Mouse (Mus musculus): Measurements from ENCODE around the gene Srebf1. TPM values are rescaled to one million over a fixed set of nuclear protein-coding genes. Genes with fewer than 3 reads are reported as not detected.

Srebf1 gene
- polyA plus RNA-seq, 1 experiment from 2014 or later = 70.9 TPM

DNA sequence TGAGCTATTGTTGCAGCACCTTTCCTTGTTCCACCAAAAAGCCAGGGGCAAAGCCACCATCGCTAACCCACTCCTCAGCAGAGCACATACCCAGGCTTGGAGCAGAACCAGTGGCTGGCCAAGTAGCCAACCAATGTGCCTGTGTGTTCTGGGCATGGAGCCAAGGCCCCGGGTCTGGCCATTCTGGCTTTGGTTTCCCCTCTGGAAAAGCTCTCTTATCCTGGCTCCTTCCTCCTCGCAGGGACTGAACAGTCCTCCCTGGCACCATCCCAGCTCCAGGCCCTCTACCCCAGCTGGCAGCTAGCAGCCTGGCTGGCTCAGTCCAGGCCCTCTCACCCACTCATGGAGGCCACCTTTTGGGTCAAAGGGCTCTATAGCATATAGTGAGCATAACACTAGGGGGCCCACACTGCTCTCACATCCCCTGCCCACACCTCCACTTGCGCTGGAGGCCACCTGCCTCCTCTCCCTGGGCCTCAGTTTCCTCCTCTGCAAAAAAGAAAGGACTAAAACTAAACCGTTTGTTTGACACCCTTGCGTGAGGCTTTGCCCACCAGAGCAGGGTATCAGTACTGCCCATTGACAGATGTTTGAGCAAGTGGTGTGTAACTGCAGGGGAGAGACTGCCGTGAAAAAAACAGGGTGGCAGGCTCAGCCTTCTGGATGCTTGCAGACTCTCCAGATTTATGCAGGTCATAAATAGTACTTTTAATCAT, 13.0 kb downstream of the Srebf1 start:
- 36% methylated on average over 7 of the region's 7 CpGs for WGBS
- H3K4me1 ChIP-seq (ENCODE audit: control insufficient read depth, insufficient read depth, low read length) = peaks cover 39% of the 10 kb centered on the region
- ATAC-seq (ENCODE audit: insufficient number of reproducible peaks, insufficient read depth, low FRiP score, low read depth) = 0 out of 2 replicates have a peak, but pooled peaks have one; percentile 8

GRCm38 (mm10) chr11:60208712-60209111, 13.7 kb downstream of the Srebf1 start:
- ATAC-seq (ENCODE audit: insufficient number of reproducible peaks, insufficient read depth, low FRiP score, low read depth) = no peak
- Histone ChIP-seq H3K9ac (replicated peaks; ENCODE audit: low read depth, low read length) (peak overlapping the region; percentile 4; the same call in 1 of the 2 replicates), H3K4me2 (replicated peaks; ENCODE audit: low read depth, low read length) (peak overlapping the region; percentile 79), H3K4me1 (ENCODE audit: control insufficient read depth, insufficient read depth, low read length) (peaks cover 39% of the 10 kb centered on the region), H3K9me3 (ENCODE audit: control insufficient read depth, low read depth, low read length) (no peaks in the 10 kb centered on the region), H3K36me3 (ENCODE audit: control insufficient read depth, insufficient read depth, low read length) (peaks cover 25% of the 10 kb centered on the region), H3K27ac (ENCODE audit: low read length) (peak overlapping the region; percentile 81; the same call in 1 of the 2 replicates), H3K27me3 (ENCODE audit: control insufficient read depth, insufficient read depth, low read length) (no peaks in the 10 kb centered on the region), H3K4me3 (ENCODE audit: low read depth, low read length) (peak overlapping the region; percentile 42; the same call in 1 of the 2 replicates)
- 33% methylated on average over 4 of the region's 4 CpGs for WGBS

More for the DNA sequence above, 13.0 kb downstream of the Srebf1 start:
- Histone ChIP-seq H3K9me3 (ENCODE audit: control insufficient read depth, low read depth, low read length) (no peaks in the 10 kb centered on the region), H3K9ac (replicated peaks; ENCODE audit: low read depth, low read length) (peak overlapping the region; percentile 4; the same call in 1 of the 2 replicates), H3K27me3 (ENCODE audit: control insufficient read depth, insufficient read depth, low read length) (no peaks in the 10 kb centered on the region), H3K4me3 (ENCODE audit: low read depth, low read length) (peak overlapping the region; percentile 42), H3K36me3 (ENCODE audit: control insufficient read depth, insufficient read depth, low read length) (peaks cover 18% of the 10 kb centered on the region), H3K27ac (ENCODE audit: low read length) (peak overlapping the region; percentile 81), H3K4me2 (replicated peaks; ENCODE audit: low read depth, low read length) (peak overlapping the region; percentile 79)

- Histone ChIP-seq H3K4me3 (ENCODE audit: low read depth, low read length) (peak overlapping the region; percentile 42), H3K4me2 (replicated peaks; ENCODE audit: low read depth, low read length) (peak overlapping the region; percentile 79), H3K27ac (ENCODE audit: low read length) (peak overlapping the region; percentile 81; the same call in 1 of the 2 replicates), H3K9ac (replicated peaks; ENCODE audit: low read depth, low read length) (0 out of 2 replicates have a peak overlapping the region, but pooled peaks have one; percentile 4), H3K4me1 (ENCODE audit: control insufficient read depth, insufficient read depth, low read length) (peaks cover 39% of the 10 kb centered on the region), H3K9me3 (ENCODE audit: control insufficient read depth, low read depth, low read length) (no peaks in the 10 kb centered on the region), H3K36me3 (ENCODE audit: control insufficient read depth, insufficient read depth, low read length) (peaks cover 30% of the 10 kb centered on the region), H3K27me3 (ENCODE audit: control insufficient read depth, insufficient read depth, low read length) (no peaks in the 10 kb centered on the region)
- WGBS = 47% methylated on average over 6 of the region's 6 CpGs
- ATAC-seq (ENCODE audit: insufficient number of reproducible peaks, insufficient read depth, low FRiP score, low read depth) = no peak
Observed at GRCm38 (mm10) chr11:60208201-60208600, 14.2 kb downstream of the Srebf1 start.

GRCm38 (mm10) chr11:60206207-60206606, 16.2 kb downstream of the Srebf1 start:
- no peak overlapping the region for H3K4me2 ChIP-seq (replicated peaks; ENCODE audit: low read depth, low read length)
- H3K27ac ChIP-seq (ENCODE audit: low read length) = no peak overlapping the region
- no peak overlapping the region for H3K4me3 ChIP-seq (ENCODE audit: low read depth, low read length)
- 46% methylated on average over 5 of the region's 5 CpGs for WGBS
- H3K9ac ChIP-seq (replicated peaks; ENCODE audit: low read depth, low read length) = no peak overlapping the region
- no peak for ATAC-seq (ENCODE audit: insufficient number of reproducible peaks, insufficient read depth, low FRiP score, low read depth)
- peaks cover 50% of the 10 kb centered on the region for H3K36me3 ChIP-seq (ENCODE audit: control insufficient read depth, insufficient read depth, low read length)
- no peaks in the 10 kb centered on the region for H3K27me3 ChIP-seq (ENCODE audit: control insufficient read depth, insufficient read depth, low read length)
- peaks cover 31% of the 10 kb centered on the region for H3K4me1 ChIP-seq (ENCODE audit: control insufficient read depth, insufficient read depth, low read length)
- no peaks in the 10 kb centered on the region for H3K9me3 ChIP-seq (ENCODE audit: control insufficient read depth, low read depth, low read length)

GRCm38 (mm10) chr11:60205026-60205425, 17.4 kb downstream of the Srebf1 start:
- Histone ChIP-seq H3K4me3 (ENCODE audit: low read depth, low read length) (no peak overlapping the region), H3K4me1 (ENCODE audit: control insufficient read depth, insufficient read depth, low read length) (peaks cover 23% of the 10 kb centered on the region), H3K36me3 (ENCODE audit: control insufficient read depth, insufficient read depth, low read length) (peaks cover 61% of the 10 kb centered on the region), H3K27me3 (ENCODE audit: control insufficient read depth, insufficient read depth, low read length) (no peaks in the 10 kb centered on the region), H3K27ac (ENCODE audit: low read length) (no peak overlapping the region), H3K4me2 (replicated peaks; ENCODE audit: low read depth, low read length) (no peak overlapping the region), H3K9ac (replicated peaks; ENCODE audit: low read depth, low read length) (no peak overlapping the region), H3K9me3 (ENCODE audit: control insufficient read depth, low read depth, low read length) (no peaks in the 10 kb centered on the region)
- no peak for ATAC-seq (ENCODE audit: insufficient number of reproducible peaks, insufficient read depth, low FRiP score, low read depth)
- WGBS = 87% methylated on average over 11 of the region's 12 CpGs

DNA sequence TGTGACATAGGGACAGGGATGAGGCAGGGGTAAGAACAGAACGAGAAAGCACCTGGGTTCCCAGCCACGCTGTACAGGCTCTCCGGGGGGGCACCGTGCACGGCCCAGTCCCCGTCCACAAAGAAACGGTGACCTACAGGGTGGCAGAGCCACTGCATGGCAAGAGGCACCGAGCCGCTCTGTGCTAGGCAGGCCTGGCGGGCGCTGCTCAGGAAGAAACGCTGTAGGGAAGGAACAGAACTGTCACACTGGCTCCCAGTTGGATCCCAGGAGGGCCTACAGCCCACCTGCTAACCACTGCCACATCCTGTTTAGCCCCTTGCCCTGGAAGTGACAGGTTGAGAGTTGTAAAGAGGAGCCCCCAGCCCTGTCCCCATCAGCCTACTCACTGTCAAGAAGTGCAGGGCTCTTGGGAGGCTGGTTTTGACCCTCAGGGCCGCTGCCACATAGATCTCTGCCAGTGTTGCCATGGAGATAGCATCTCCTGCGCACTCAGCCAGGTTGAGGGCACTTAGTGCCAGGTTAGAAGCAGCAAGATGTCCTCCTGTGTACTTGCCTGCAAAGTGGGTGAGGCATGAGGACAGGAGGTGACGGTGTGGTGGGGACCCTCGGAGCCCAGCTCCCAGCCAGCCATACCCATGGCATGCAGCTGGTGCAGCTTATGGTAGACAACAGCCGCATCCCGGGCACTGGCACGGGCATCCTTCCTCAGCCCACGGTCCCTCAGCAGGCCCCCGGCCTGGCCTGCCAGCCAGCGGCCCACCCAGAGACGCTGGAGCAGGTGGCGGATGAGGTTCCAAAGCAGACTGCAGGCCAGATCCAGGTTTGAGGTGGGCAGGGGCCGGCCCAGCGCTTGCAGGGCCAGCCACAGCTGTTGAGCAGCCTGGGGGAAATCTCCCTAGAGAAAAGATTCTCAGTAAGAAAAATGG, 19.4 kb downstream of the Srebf1 start:
- H3K9ac ChIP-seq (replicated peaks; ENCODE audit: low read depth, low read length) = no peak overlapping the region
- H3K27ac ChIP-seq (ENCODE audit: low read length) = no peak overlapping the region
- H3K4me2 ChIP-seq (replicated peaks; ENCODE audit: low read depth, low read length) = no peak overlapping the region
- no peak for ATAC-seq (ENCODE audit: insufficient number of reproducible peaks, insufficient read depth, low FRiP score, low read depth)
- H3K9me3 ChIP-seq (ENCODE audit: control insufficient read depth, low read depth, low read length) = no peaks in the 10 kb centered on the region
- peaks cover 3% of the 10 kb centered on the region; the same call in 1 of the 2 replicates for H3K4me1 ChIP-seq (ENCODE audit: control insufficient read depth, insufficient read depth, low read length)
- no peaks in the 10 kb centered on the region for H3K27me3 ChIP-seq (ENCODE audit: control insufficient read depth, insufficient read depth, low read length)
- H3K36me3 ChIP-seq (ENCODE audit: control insufficient read depth, insufficient read depth, low read length) = peaks cover 81% of the 10 kb centered on the region
- WGBS = 91% methylated on average over 26 of the region's 26 CpGs
- no peak overlapping the region for H3K4me3 ChIP-seq (ENCODE audit: low read depth, low read length)

DNA sequence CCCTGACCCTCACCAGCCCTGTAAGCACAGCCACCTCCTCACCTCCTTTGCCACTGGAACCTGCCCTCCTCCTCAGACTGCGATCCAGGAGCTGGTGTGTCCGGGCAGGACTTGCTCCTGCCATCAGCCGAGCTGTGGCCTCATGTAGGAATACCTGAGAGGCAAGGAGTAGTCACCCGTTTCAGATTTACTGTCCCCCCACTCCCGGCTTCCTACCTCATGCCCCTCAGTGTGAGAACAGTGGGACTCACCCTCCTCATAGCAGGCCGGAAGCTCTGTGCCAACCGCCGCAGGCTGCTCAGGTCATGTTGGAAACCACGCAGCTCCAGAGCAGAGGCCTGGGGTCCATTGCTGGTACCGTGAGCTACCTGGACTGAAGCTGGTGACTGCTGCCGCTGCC, 22.0 kb downstream of the Srebf1 start:
- no peaks in the 10 kb centered on the region; the same call in 1 of the 2 replicates for H3K4me1 ChIP-seq (ENCODE audit: control insufficient read depth, insufficient read depth, low read length)
- no peak overlapping the region for H3K9ac ChIP-seq (replicated peaks; ENCODE audit: low read depth, low read length)
- WGBS = 86% methylated on average over 11 of the region's 11 CpGs
- H3K27ac ChIP-seq (ENCODE audit: low read length) = peak overlapping the region; percentile 29; the same call in 1 of the 2 replicates
- peaks cover 82% of the 10 kb centered on the region for H3K36me3 ChIP-seq (ENCODE audit: control insufficient read depth, insufficient read depth, low read length)
- no peak overlapping the region for H3K4me3 ChIP-seq (ENCODE audit: low read depth, low read length)
- no peak overlapping the region for H3K4me2 ChIP-seq (replicated peaks; ENCODE audit: low read depth, low read length)
- no peak for ATAC-seq (ENCODE audit: insufficient number of reproducible peaks, insufficient read depth, low FRiP score, low read depth)
- H3K27me3 ChIP-seq (ENCODE audit: control insufficient read depth, insufficient read depth, low read length) = no peaks in the 10 kb centered on the region
- no peaks in the 10 kb centered on the region for H3K9me3 ChIP-seq (ENCODE audit: control insufficient read depth, low read depth, low read length)

DNA sequence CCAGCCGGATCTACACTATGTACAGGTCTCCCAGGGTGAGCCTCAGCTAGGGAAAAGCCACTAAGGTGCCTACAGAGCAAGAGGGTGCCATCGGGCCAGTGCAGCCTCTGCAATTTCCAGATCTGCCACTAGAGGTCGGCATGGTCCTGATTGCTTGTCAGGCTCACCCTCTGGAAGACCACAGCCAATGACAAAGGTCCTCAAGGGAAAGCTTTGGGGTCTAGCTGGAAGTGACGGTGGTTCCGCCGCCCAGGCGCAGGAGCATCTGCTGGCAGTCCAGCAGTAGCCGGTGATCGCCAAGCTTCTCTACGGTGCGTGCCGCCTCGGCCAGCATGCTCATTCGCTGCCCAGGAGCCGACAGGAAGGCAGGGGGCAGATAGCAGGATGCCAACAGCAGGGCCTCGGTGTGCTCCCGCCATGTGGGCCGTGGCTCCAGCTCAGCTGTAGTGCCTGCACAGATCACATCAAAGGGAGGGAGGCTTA, 22.6 kb downstream of the Srebf1 start:
- 16% methylated on average over 18 of the region's 18 CpGs for WGBS
- Histone ChIP-seq H3K4me3 (ENCODE audit: low read depth, low read length) (no peak overlapping the region), H3K36me3 (ENCODE audit: control insufficient read depth, insufficient read depth, low read length) (peaks cover 84% of the 10 kb centered on the region), H3K4me2 (replicated peaks; ENCODE audit: low read depth, low read length) (no peak overlapping the region), H3K27me3 (ENCODE audit: control insufficient read depth, insufficient read depth, low read length) (no peaks in the 10 kb centered on the region), H3K9ac (replicated peaks; ENCODE audit: low read depth, low read length) (no peak overlapping the region), H3K9me3 (ENCODE audit: control insufficient read depth, low read depth, low read length) (0 out of 2 replicates have a peak, but pooled peaks cover 3% of the 10 kb centered on the region), H3K27ac (ENCODE audit: low read length) (peak overlapping the region; percentile 29; the same call in 1 of the 2 replicates), H3K4me1 (ENCODE audit: control insufficient read depth, insufficient read depth, low read length) (no peaks in the 10 kb centered on the region; the same call in 1 of the 2 replicates)
- ATAC-seq (ENCODE audit: insufficient number of reproducible peaks, insufficient read depth, low FRiP score, low read depth) = peak; percentile 62

All from stomach, embryonic 14.5 days (tissue).